Mouse (Mus musculus): Measurements from ENCODE around the gene Rack1.

Gene Rack1

GRCm38 (mm10) chr11:48795221-48795620 is 4.9 kb upstream of the Rack1 start:
- peak in 1 of 2 experiments; percentile 33 for DNase-seq

DNA sequence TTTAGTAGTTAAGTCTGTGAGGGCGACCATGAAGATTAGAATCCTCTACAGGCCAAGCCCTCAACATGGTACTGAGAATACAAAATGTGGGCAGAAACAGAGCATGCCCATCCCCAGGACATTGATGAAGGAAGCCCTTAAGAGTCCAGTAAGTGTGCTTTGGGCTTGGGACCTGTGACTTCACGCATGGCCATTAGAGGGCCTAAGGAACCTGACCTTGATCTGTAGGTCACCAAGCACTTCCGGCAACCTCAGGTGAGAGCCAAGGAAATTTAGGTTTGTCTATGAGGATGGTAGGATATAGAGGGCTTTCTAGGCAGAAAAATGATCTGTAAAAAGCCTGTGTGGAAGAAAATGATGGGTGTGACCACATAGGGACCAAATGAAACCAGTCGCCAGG is 3.8 kb upstream of the Rack1 start:
- DNase-seq = no peak

DNA sequence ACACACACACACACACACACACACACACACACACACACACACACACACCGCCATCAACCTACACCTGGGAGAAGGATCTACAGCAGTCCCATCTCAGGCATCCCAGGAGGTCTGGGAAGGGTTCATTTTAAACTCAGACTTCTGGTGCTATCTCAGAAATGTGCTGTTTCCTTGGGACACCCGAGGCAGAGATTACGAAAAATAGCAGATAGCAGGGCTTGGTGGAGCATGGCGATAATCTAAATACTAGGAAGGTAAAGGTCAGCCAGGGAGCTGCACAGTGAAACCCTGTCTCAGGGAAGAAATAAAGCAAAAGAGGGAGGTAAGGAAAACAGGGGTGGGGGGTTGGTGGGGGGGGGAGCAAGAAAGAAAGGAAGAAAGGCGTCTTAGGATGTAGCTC is 2.8 kb upstream of the Rack1 start:
- no peak for DNase-seq

DNA sequence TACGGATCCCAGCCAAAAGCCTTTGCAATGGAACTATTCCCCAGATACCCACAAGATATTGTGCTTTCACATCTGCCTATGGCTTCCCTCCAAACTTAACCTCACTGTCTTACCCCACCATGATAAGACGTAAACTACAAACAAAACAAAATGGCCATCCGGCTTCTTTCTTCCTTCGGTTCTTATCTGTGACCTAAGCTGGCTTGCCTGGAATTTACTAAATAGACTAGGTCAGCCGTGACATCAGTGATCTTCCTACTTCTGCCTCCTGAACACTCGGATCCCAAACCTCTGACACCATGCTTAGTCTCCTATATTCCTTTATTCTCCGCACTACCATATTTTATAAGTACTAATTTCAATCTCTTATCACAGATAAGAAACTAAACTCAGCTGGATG is 1.8 kb upstream of the Rack1 start:
- no peak for DNase-seq

DNA sequence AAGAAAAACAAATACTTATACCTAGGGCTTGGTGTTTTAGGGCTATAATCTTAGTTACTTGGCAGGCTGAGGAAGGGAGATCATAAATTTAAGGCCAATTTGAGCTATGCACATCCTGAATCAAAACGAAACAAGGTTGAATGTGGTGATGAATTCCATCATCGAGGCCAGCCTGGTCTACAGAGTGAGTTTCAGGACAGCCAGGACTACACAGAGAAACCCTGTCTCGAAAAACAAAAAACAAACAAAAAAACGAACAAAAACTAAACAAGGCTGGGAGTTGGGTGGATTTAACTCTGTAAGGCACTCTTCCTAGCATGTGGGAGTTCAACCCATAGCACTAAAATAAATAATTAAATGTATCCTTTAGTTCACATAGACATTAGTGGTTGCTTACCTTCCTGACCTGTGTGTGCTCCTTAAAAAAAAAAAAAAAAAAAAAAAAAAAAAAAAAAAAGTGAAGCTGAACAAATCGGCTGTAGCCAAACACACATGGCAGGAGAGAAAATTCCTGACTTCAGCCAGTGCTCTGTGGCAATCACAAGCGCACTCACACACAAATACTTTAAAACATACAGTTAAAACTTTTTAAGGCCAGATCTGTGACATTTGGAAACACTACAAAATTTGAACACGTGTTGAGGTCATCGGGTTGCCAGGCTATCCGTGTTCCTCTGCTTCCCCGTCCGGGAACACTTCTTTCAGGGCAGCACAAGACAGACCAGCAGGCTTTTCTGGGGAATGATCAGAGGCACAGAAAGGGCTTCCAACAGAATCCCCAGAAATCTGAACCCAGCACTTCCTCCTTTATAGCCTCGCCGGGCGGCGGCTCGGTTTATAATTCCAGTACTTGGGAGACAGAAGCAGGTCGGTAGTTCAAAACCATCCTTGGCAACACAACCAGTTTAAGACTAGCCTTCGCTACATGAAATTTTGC is 880 bp upstream of the Rack1 start:
- DNase-seq = no peak

- DNase-seq = no peak
These were observed 2.0 kb downstream of the Rack1 start for GRCm38 (mm10) chr11:48801831-48802772.

DNA sequence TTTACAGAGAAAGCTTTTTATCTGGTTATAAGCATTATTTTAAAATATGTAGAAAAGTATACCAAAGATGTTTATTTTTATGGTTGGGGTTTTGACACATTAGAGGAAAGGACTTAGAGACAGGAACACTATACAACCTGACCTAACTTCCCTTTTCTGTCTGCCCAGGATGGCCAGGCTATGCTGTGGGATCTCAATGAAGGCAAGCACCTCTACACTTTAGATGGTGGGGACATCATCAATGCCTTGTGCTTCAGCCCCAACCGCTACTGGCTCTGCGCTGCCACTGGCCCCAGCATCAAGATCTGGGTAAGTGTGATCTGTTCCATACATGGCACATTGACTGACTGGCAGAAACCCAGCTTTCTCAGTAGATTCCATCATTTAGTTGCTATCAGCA is 3.9 kb downstream of the Rack1 start:
- DNase-seq = no peak

- DNase-seq = no peak
These were observed 4.8 kb downstream of the Rack1 start for GRCm38 (mm10) chr11:48804922-48805321.

- no peak for DNase-seq
These were observed 6.9 kb downstream of the Rack1 start for GRCm38 (mm10) chr11:48806856-48807562.

DNA sequence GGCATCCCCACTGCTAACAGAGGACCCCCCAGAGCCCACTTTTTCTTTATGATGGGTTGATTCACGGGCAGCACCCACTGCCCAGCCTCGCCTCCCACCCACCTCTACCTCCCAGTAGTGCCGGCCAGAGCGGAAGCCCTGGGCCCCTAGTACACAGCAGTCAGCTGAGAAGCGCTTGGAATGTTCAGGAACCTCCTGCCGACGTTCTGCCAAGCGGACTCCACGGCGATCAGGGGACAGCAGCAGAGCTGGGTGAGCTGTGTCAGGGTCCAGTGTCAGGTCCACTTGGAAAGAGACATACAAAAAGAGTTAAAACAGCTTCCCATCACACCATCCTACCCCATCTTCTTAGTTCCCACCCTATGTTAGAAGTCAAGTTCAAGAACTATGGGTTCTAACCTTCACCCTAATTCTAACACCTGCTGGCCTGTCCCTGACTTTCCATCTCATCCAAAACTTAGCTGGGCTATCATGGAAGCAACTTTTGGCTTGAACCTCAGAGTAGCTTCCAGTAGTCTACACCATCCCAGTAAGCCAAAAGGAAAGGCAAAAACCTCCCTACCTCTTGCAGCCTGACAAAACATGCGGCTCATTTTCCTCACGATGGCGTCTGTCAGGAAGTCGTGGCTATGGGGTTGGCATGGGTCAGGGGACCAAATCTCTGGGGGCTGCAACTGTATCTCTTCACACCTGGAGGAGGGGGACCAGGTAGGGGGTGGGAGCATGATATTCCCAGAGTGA is 7.6 kb downstream of the Rack1 start:
- DNase-seq = no peak

DNA sequence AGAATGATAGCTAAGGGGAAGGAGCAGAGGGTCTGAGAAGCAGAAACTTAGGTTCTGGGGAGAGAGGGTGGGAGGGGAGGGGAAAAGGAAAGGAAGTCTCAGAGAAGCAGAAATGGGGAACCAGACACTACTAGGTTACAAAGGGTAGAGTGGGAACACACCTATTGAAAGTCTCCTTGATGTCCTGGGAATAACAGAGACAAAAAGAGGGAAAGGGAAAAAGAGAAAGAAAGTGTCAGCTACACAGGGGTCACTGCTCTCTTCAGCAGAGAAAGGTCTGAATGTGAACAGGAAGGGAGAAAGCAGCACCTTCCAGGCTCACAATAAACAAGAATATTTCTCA is 8.1 kb downstream of the Rack1 start:
- DNase-seq = no peak

GRCm38 (mm10) chr11:48808737-48809433 is 8.8 kb downstream of the Rack1 start:
- DNase-seq = no peak

DNA sequence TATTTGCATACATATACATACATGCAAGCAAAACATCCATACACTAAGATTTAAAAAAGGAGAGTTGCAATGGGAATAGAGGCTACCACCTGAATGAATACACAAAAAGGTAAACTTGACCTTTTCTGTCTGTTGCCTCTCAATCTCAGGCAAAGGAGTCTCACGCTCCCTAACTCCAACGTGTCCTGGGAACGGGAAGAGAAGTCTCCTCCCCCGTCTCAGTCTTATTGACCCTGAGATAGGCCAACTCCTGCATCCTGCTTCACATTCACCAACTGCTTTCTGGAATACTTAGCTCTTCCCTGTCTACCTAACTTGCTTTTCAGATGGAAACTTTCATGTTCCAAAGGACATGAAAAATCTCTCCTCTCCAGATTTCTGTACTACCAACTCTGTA is 9.3 kb downstream of the Rack1 start:
- DNase-seq = no peak

GRCm38 (mm10) chr11:48810142-48810541 is 10.0 kb downstream of the Rack1 start:
- DNase-seq = no peak

DNA sequence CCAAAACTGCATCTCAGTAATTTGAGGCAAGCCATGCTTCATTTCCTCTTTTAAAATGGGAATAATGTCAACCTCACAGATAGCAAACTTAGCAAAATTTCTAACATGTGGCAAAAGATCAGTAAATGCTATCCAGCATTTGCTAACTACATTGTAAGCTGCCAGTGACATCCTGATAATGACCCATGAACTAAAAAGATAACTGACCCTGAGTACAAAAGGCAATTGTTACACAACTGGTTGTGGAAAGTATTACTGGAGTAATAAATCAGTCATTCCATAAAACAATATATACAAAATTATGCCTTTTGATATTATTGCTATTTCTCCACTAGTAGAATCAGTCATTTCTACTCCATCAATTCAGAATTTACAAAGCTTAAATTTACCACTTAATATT is 13.7 kb downstream of the Rack1 start:
- no peak for DNase-seq

GRCm38 (mm10) chr11:48815851-48816250 is 15.7 kb downstream of the Rack1 start:
- no peak for DNase-seq

- peak in 1 of 2 experiments; percentile 48 for DNase-seq
These were observed 16.2 kb downstream of the Rack1 start for GRCm38 (mm10) chr11:48816281-48816781.

DNA sequence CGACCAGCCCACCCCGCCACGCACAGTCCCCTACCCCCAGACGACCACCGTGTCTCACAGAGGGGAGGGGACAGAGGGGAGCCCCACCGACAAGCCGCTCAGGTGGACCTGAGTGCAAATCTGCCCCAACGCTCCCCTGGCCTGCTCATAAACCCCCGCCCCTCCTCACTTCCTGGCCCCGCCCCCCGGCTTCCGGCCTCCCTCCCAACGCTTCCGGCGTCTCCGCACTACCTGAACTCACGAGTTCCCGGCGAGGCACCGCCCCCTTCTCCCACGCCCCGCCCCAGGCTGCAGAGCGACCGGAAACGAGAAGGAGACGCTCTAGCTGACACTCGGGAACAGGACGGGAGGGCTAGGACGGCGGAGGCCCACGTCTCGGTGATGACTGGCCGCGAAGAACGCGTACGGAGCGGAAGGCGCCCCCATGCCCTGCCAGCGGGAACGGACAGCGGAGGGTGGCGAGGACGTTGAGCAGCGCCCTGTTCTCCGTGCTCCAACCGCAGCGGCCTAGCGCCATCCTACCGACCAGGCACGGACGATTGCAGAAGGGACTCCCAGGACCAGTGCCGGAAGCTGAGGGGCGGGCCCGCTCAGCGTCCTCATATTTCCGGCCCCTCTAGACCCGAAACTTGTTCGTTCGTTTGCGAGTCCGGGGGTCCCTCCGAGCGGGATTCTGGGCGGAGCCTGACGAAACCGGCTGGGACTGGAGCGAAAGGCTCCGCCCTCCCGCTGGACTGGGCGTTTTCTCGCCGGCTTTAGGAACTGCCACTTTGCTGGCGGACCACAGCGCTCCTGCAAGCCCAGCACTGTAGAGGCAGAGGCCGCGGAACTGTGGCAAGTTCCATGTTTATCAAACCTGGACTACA is 16.9 kb downstream of the Rack1 start, which contains the start of gene Trim41:
Gene Trim41 (minus strand): TSS at position 554 of the 866 bp plus-strand sequence.
- DNase-seq = peak; percentile 99 to 100

DNA sequence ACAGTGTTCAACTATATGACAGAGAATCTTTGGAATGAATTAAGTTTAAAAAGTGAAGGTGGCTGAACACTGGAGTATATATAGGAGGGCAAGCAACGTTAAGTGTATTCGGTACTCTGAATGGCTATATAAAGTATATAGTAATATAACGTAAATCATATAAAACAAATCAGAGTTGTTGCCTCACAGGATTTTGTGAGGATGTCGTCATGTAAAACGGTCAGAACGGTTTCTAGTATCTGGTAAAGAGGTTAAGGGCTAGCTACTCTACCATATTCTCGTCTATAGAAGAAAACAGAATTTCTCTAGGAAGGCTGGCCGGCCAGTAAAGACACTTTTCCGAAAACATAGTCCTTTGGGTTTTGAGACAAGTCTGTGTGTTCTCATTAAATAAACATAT is 17.7 kb downstream of the Rack1 start:
- DNase-seq = no peak

DNA sequence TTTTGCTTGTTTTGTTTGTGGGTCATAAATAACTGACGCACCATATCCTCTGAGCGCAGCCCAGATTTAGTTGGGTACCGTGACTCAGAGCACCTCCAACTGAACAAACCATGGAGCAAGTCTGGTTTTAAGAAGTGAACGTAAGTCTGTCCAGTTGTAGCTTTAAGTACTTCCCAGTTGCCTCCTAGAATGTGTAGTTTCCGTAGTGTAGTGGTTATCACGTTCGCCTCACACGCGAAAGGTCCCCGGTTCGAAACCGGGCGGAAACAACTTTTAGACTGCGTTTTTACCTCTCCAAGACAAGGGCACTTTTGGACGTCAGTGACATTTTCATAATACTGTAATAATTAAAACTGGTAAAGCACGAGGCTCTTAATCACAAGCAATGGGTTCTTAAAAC is 18.2 kb downstream of the Rack1 start:
- peak; percentile 82 to 94 for DNase-seq
